Mouse (Mus musculus): ENCODE results near the gene Txnrd2. TPM values are rescaled to one million over a fixed set of nuclear protein-coding genes. Genes with fewer than 3 reads are reported as not detected.
A peak's percentile ranks its signal among the peaks of the same experiment; 100 is the strongest.

Txnrd2 gene
- total RNA-seq, 2 experiments from 2014 or later, result 24.1 to 27.4 TPM

GRCm38 (mm10) chr16:18470829-18471228 lies 44.6 kb downstream of the Txnrd2 start:
- DNase-seq (ENCODE audit: extremely low spot score in 1 of 2, low spot score in 2 of 2), result no peak
- intact Hi-C loops (cut with DNase I), result no loop called here

GRCm38 (mm10) chr16:18471381-18471955 lies 45.3 kb downstream of the Txnrd2 start:
- intact Hi-C loops (cut with DNase I), result no loop called here
- DNase-seq (ENCODE audit: extremely low spot score in 1 of 2, low spot score in 2 of 2), result no peak

DNA sequence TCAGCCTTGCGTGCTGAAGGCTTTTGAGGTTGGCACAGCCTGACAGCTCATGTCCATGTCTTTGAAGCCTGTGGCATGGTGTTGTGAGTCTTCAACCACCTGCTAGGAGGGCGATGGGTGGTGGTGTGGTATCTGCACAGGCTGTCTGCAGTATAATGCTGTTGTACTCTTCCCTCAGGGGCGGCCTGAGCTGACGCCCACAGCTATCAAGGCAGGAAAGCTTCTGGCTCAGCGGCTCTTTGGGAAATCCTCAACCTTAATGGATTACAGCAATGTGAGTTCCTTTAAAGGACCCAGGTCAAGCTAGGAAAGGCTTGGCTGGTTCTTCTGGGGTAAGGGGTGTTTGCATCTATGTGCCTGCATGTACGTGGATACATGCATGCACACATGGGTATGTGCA lies 45.8 kb downstream of the Txnrd2 start:
- intact Hi-C loops (cut with DNase I), result no loop called here
- DNase-seq (ENCODE audit: extremely low spot score in 1 of 2, low spot score in 2 of 2), result no peak

DNA sequence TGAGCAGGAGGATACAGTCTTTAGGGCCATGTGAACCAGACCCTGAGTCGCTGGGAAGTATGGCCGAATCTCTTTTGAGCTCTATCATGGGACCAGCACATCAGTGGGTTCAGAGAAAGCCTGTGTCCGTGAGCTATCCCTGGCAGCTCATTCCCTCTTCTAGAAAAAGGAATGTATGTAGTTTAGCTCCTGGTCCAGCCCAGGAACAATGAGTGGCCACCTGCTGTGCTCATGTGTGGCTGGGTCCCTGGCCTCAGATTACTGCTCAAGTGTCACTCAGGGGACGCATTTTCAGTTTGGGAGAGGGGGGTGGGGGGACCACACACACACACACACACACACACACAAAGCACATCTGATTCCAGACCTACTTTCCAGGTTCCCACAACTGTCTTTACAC lies 46.2 kb downstream of the Txnrd2 start:
- intact Hi-C loops (cut with DNase I), result no loop called here
- DNase-seq (ENCODE audit: extremely low spot score in 1 of 2, low spot score in 2 of 2), result no peak

DNA sequence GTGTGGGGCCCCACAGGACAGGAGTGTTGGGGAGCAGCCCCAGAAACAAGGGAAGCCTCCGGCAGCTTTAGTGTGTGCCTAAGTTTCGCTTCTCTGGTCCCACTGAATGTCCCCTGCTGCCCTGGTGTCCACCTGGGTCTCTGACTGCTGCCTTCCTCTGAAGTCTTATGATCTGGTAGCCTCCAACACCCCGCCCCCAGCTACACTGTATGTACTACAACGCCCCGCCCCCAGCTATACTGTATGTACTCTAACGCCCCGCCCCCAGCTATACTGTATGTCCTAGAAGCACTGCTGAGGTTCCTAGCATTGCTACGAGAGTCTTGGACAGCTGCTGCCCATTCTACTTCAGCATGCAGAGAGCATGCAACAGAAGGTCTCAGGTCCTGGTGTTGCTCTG lies 46.8 kb downstream of the Txnrd2 start:
- intact Hi-C loops (cut with DNase I), result no loop called here
- no peak for DNase-seq (ENCODE audit: extremely low spot score in 1 of 2, low spot score in 2 of 2)

DNA sequence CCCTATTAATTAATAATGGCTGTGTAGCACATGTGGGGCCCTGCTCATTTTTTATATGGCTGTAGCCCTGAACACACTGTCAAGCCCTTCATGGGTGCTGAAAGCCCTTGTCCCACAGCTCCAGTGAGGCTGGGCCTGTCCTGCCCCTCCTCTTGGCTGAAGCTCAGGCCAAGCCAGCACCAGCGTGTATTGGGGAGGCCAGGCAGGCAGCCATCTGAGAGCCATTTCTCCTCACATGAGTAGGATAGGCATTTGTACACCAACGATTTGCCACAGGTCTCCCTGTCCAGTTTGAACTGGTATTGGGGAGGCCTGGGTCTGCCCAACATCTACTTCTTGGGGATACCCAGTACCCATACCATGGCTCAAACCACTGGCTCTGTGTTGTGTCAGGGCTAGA lies 47.8 kb downstream of the Txnrd2 start:
- no peak for DNase-seq (ENCODE audit: extremely low spot score in 1 of 2, low spot score in 2 of 2)
- intact Hi-C loops (cut with DNase I), result no loop called here

DNA sequence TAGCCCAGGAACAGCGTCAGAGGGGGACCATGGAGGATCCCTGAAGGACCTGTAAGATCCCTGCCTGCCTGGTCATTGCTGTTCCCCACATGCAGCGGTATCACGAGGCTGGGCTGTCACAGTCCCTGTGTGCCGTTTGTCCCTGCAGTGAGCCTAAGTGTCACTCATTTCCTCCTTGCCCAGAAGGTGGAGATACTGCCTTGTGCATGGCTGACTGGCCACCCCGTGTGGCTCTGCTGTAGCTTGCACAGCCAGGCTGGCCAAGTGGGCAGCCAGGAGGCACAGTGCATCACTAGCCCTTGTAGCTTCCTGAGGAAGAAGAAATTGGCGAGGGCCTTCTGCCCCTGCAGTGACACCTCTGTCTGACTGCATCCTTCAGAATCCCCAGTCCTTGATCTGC lies 51.8 kb downstream of the Txnrd2 start:
- intact Hi-C loops (cut with DNase I), result no loop called here
- DNase-seq (ENCODE audit: extremely low spot score in 1 of 2, low spot score in 2 of 2), result no peak

DNA sequence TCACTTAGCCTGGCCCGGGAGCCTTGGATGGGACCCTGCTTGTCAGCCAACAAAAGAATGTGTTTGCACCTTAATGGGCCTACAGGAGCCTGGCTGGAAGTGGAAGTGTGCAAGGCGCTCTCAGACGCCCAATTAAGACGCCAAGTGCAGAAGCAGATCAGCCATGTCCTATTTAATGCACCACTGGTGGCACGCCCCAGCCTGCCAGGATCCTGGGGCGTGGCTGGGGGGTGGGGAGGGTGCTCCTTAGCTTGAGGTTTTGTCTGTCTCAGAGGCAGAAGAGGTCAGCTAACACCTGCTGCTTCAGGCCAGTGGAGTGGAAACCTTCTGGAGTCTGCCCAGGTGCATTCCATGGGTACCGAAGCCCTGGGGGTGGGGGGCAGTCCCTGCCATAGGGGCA lies 53.5 kb downstream of the Txnrd2 start:
- DNase-seq (ENCODE audit: extremely low spot score in 1 of 2, low spot score in 2 of 2), result no peak
- intact Hi-C loops (cut with DNase I), result no loop called here

- intact Hi-C loops (cut with DNase I), result no loop called here
- no peak for DNase-seq (ENCODE audit: extremely low spot score in 1 of 2, low spot score in 2 of 2)
Measured at GRCm38 (mm10) chr16:18480933-18481485, 54.8 kb downstream of the Txnrd2 start.

GRCm38 (mm10) chr16:18482431-18482830 lies 56.2 kb downstream of the Txnrd2 start:
- intact Hi-C loops (cut with DNase I), result no loop called here
- DNase-seq (ENCODE audit: extremely low spot score in 1 of 2, low spot score in 2 of 2), result no peak

DNA sequence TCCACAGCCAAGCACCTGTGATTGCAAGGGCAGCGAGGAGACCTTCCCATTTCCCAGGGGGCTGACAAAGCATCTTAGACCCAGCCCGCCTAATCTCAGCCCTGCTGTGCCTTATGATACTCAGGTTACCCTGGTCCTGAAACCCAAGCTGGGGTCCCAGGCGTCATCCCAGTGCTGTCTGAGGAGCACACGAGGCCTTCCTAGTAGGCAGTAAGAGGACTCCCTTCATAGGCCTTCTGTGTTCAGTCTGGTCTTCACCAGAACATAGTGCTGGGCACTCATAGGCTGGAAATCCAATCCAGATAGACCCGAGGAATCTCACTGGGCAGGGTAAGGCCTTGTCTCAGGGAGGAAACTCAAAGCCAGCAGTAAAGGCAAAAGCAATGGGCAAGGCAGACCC lies 57.7 kb downstream of the Txnrd2 start:
- intact Hi-C loops (cut with DNase I), result no loop called here
- DNase-seq (ENCODE audit: extremely low spot score in 1 of 2, low spot score in 2 of 2), result no peak

- intact Hi-C loops (cut with DNase I), result no loop called here
- DNase-seq (ENCODE audit: extremely low spot score in 1 of 2, low spot score in 2 of 2), result no peak
Measured at GRCm38 (mm10) chr16:18484386-18484785, 58.2 kb downstream of the Txnrd2 start.

GRCm38 (mm10) chr16:18484794-18485435 lies 58.7 kb downstream of the Txnrd2 start:
- DNase-seq (ENCODE audit: extremely low spot score in 1 of 2, low spot score in 2 of 2), result no peak
- intact Hi-C loops (cut with DNase I), result no loop called here

GRCm38 (mm10) chr16:18486126-18486525 lies 59.9 kb downstream of the Txnrd2 start:
- intact Hi-C loops (cut with DNase I), result no loop called here
- DNase-seq (ENCODE audit: extremely low spot score in 1 of 2, low spot score in 2 of 2), result no peak

DNA sequence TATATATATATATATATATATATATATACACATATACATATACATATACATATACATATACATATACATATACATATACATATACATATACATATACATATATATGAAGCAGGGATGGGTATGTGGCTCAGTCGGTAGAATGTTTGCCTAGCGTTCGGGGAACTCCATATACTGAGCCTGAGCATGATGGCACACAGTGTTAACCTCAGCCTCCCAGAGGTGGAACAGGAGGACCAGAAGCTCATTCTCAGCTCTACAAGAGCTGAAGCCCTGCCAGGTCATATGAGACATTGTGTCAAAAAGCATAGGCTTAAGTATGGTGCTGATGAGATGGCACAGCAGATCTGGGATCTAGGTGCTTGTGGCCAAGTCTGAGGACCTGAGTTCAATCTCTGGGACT lies 64.1 kb downstream of the Txnrd2 start:
- intact Hi-C loops (cut with DNase I), result no loop called here
- no peak for DNase-seq (ENCODE audit: extremely low spot score in 1 of 2, low spot score in 2 of 2)

DNA sequence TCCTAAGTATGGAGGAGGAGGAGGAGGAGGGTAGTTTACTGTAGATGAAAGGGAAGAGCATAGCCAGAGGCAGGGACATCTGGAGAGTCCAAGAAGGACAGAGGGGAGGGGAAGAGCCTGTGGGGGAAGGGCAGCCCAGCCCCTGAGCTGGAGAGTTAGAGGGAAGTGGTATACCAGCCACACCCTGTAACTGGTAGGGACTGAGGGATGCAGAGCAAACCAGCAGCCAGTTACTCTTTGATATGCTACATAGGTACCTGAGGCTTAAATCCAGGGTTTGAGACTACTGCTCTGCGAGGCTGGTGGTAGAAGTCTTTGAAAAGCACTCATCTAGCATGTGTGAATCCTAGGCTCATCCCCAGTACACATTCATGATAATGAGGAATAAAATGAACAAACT lies 64.7 kb downstream of the Txnrd2 start:
- intact Hi-C loops (cut with DNase I), result no loop called here
- DNase-seq (ENCODE audit: extremely low spot score in 1 of 2, low spot score in 2 of 2), result no peak

DNA sequence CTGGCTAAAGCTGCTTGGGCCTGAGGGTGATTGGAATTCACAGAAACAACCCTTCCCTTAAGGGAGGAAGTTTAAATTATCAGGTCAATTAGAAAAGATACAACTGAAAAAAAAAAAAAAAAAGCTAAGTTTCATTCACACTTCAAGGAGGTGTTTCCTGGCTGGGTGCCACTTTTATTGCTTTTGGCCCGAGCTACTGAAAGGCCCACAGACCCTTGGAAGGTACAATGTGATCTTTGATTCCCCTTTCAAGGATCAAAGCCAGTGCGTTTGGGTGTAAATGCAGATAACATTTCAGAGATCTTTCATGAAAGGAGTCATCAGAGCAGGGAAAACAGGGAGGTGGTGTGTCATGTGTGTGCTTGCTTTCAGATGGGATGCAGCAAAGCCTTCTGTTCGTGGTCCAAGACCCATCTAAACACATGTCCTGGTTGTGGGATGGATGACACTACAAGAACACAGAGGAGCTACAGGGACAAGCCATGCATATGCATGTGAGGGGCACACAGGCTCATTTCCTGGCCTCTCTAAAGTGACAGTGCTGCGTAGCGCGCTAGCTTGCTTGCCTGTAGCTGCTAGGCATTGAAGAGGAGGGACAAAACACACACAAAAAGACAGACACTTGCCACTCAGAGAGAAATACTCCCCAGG lies 71.8 kb downstream of the Txnrd2 start:
- intact Hi-C loops (cut with DNase I), result no loop called here
- peak in 1 of 2 experiments; percentile 13 for DNase-seq (ENCODE audit: extremely low spot score in 1 of 2, low spot score in 2 of 2)

- intact Hi-C loops (cut with DNase I), result no loop called here
- DNase-seq (ENCODE audit: extremely low spot score in 1 of 2, low spot score in 2 of 2), result peak; percentile 91 to 97
Measured at GRCm38 (mm10) chr16:18498558-18498990, 72.4 kb downstream of the Txnrd2 start, which contains the start of the genes Gnb1l and Rtl10. Gene Gnb1l, plus strand, starts transcription at chr16:18498713. Gene Rtl10, plus strand, starts transcription at chr16:18498901.

DNA sequence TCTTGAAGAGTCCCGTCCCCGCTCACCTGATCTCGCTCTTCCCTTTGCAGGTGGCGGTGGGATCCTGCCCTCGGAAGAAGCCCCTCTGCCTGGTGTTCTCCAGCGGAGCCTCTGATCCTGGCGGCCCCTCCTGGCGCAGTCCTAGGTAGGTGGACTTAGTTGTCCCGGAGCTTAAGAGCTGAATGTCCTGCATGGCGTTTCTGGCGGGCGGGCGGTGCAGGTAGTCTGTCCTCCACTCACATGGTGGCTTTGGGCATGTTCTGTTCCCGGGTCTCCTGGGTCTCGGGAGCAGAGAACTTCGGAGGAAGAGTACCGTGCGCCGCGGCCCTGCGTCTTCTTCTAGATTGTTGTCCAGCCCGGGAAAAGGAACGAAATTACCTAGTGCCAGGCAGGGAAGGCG lies 72.8 kb downstream of the Txnrd2 start:
- intact Hi-C loops (cut with DNase I), result no loop called here
- no peak for DNase-seq (ENCODE audit: extremely low spot score in 1 of 2, low spot score in 2 of 2)

DNA sequence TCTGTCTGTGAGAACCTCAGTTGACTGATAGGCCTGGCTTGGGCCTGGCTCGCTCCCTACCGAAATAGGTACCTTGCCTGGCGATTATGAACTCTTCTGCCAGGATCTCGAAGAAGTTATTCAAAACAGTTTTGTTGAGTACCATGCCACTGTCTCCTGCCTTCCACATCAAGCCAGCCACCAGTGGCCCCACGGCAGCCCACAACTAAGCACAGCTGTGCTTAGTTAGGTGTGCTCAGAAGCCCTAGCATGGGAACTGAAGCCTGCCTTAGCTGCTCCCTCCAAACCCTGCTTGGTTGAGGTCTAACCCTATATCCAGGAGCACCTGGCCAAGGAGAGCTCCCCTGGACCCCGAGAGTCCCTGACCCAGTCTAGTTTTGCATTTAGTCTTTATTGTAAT lies 75.3 kb downstream of the Txnrd2 start:
- DNase-seq (ENCODE audit: extremely low spot score in 1 of 2, low spot score in 2 of 2), result no peak
- intact Hi-C loops (cut with DNase I), result no loop called here

Data from left cerebral cortex, postnatal 10 days (tissue).